Mouse (Mus musculus) liver, adult 2 months (tissue): Measurements from ENCODE around the gene Mrgpra1. TPM values are rescaled to one million over a fixed set of nuclear protein-coding genes. Genes with fewer than 3 reads are reported as not detected.
"Not testable (repeated sequence)": the region's sequence is repeated elsewhere in the genome, so short reads cannot be mapped to it uniquely, and the experiment has no call there.

Experiments
- DNase-seq: peaks from one replicate; pipeline ENCODE4 v3.0.0-alpha.2; 2011; ENCODE audit warnings: low read depth, low spot score; ENCODE audit errors: extremely low read depth
- H3K27ac ChIP-seq: fragments of 200-500 bp; replicated peaks from 2 replicates; pipeline ENCODE4 v1.5.1; 2012; ENCODE audit warnings: low read depth, mild to moderate bottlenecking, control low read depth, inconsistent platforms, low read length; ENCODE audit not compliant: insufficient read depth
- H3K27me3 ChIP-seq: fragments of 200-500 bp; 2 replicates; pipeline ENCODE4 v1.6.1; 2012; ENCODE audit warnings: mild to moderate bottlenecking, moderate library complexity, low read length, inconsistent platforms; ENCODE audit not compliant: control insufficient read depth, insufficient read depth
- H3K36me3 ChIP-seq: fragments of 200-500 bp; 2 replicates; pipeline ENCODE4 v1.6.1; 2012; ENCODE audit warnings: low read length, inconsistent platforms; ENCODE audit not compliant: control insufficient read depth, insufficient read depth
- H3K4me1 ChIP-seq: fragments of 200-500 bp; 2 replicates; pipeline ENCODE4 v1.6.1; 2011; ENCODE audit warnings: low read length; ENCODE audit not compliant: control insufficient read depth, insufficient read depth
- H3K4me3 ChIP-seq: fragments of 200-500 bp; 2 replicates; pipeline ENCODE4 v1.5.1; 2011; ENCODE audit warnings: low read depth, mild to moderate bottlenecking, control low read depth, low read length, moderate library complexity; ENCODE audit not compliant: insufficient read depth
- H3K79me2 ChIP-seq: fragments of 200-500 bp; 2 replicates; pipeline ENCODE4 v1.6.1; 2012; ENCODE audit warnings: inconsistent platforms, mild to moderate bottlenecking, low read length, moderate library complexity; ENCODE audit not compliant: control insufficient read depth, insufficient read depth
- H3K9ac ChIP-seq: fragments of 200-500 bp; 2 replicates; pipeline ENCODE4 v1.6.1; 2012; ENCODE audit warnings: low read depth, mild to moderate bottlenecking, control low read depth, inconsistent platforms, low read length
- CTCF ChIP-seq: fragments of 200-500 bp; IDR thresholded peaks from 2 replicates; pipeline ENCODE4 v1.5.1; 2011; ENCODE audit warnings: low read depth, low read length, control low read depth
- POLR2A ChIP-seq: fragments of 200-500 bp; IDR thresholded peaks from 2 replicates; pipeline ENCODE4 v1.6.1; 2011; ENCODE audit warnings: low read length, control low read depth; ENCODE audit not compliant: insufficient read depth; ENCODE audit errors: extremely low read depth
- WGBS: fragments of 180-500 bp; shearing (Covaris S2); methylation state at CpG from one replicate; pipeline ENCODE4 v1.1.7; 2018; 5-methylcytosine and 5-hydroxymethylcytosine counted together
- polyA plus RNA-seq: library from polyadenylated mRNA; depleted of rRNA; stranded (reverse); fragments of >200 nt; gene quantifications from 2 replicates; pipeline ENCODE4 v1.2.3, GENCODE M21; 2012; rRNA removed
- total RNA-seq: library from RNA; depleted of rRNA; stranded (reverse); fragments of >200 nt; gene quantifications from 2 replicates; pipeline ENCODE4 v1.2.3, GENCODE M21; 2014; rRNA removed

Gene Mrgpra1
- total RNA-seq (not detected in 2 replicates), polyA plus RNA-seq (not detected in 2 replicates)

DNA sequence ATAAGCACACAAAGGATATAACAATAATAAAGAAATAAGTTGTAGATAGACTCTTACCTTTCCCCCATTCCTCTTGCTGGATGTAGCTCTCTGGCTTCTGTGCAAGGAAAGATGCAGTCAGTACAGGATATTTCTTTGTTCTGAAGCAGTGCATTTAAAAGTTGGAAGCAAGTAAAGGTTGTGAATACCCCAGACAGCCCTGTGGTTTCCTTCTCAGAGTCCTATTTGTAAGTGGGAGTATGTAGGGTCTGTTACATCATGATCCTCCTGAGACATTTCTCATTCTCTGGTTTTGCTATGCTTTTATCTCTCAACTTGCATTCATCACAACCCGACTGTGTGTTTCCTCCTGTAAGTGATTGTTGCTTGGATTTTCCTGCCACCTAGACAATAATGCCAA, at the start of gene Mrgpra1:
Gene Mrgpra1, minus strand, starts transcription at position 101 of the 400 bp plus-strand sequence.
- TF ChIP-seq POLR2A (no peak), CTCF (no peak)
- Histone ChIP-seq H3K4me3 (no peak within 1 kb of the TSS), H3K27me3 (no peaks in the 10 kb centered on the region), H3K36me3 (no peaks in the 10 kb centered on the region), H3K79me2 (no peaks in the 10 kb centered on the region), H3K4me1 (no peaks in the 10 kb centered on the region), H3K27ac (no peak within 1 kb of the TSS), H3K9ac (no peak within 1 kb of the TSS)
- WGBS: 71% methylated on average over 1 of the region's 1 CpGs
- no peak for DNase-seq

- Histone ChIP-seq H3K79me2 (no peaks in the 10 kb centered on the region), H3K27ac (no peak overlapping the region), H3K27me3 (no peaks in the 10 kb centered on the region), H3K9ac (no peak overlapping the region), H3K36me3 (no peaks in the 10 kb centered on the region), H3K4me1 (no peaks in the 10 kb centered on the region), H3K4me3 (no peak overlapping the region)
- no peak for TF ChIP-seq CTCF
- no peak for TF ChIP-seq POLR2A
- no peak for DNase-seq
Measured at GRCm38 (mm10) chr7:47401125-47401524, 47.1 kb upstream of the Mrgpra1 start.

DNA sequence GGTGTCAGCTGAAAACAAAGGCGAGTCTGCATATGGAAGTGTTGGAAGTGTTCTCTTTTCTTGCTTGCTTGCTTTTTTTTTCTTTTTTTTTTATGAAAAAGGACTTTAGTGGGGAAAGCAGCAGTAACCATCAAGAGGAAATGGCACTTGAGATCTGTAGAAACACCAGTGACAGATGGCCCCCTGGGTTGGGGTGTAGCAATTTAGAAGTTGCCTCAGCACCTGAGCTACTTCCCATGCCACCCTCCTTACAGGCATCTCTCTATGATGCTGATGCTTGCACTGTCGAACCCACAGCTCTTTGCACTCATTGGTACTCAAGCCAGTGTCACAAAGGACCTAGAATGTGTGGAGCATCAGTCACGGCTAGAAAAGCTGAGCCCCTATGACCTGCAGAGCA, 5.6 kb downstream of the Mrgpra1 start:
- no peak for DNase-seq
- TF ChIP-seq CTCF (no peak), POLR2A (no peak)
- WGBS: 69% methylated on average over 3 of the region's 3 CpGs
- H3K27me3 ChIP-seq: no peaks in the 10 kb centered on the region
- H3K27ac ChIP-seq: no peak overlapping the region
- H3K9ac ChIP-seq: no peak overlapping the region
- no peaks in the 10 kb centered on the region for H3K79me2 ChIP-seq
- no peak overlapping the region for H3K4me3 ChIP-seq
- no peaks in the 10 kb centered on the region for H3K36me3 ChIP-seq
- H3K4me1 ChIP-seq: no peaks in the 10 kb centered on the region

DNA sequence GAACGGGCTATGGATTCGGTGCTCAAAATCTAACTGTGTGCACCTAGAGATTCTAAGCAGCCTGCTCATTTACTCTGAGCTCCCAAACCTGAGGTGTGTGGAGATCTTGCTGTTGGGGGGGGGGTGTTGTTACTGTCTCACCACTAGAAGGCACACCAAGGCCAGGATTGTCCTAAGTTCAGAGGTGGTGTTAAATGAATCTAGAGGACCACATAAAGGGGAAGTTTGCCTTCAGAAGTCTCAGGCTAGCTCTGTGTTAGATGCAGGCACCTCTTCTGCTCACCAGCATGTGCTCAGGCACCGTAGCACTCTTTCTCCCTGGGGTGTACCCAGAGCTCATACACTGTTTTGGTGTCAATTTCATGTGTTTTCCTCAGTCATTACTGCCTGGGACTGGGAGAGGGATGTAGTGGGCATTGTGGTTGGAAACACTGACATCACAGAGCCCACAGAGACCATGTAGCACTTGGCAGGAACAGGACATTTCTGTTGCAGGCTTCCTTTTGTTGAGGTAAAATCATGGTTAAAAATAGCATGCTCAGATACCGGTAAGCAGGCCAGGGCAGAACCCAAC, 8.0 kb downstream of the Mrgpra1 start:
- Histone ChIP-seq H3K4me3 (no peak overlapping the region), H3K27me3 (no peaks in the 10 kb centered on the region), H3K27ac (no peak overlapping the region), H3K36me3 (no peaks in the 10 kb centered on the region), H3K4me1 (no peaks in the 10 kb centered on the region), H3K79me2 (no peaks in the 10 kb centered on the region), H3K9ac (no peak overlapping the region)
- TF ChIP-seq CTCF (no peak), POLR2A (no peak)
- no peak for DNase-seq
- WGBS: 81% methylated on average over 4 of the region's 4 CpGs

DNA sequence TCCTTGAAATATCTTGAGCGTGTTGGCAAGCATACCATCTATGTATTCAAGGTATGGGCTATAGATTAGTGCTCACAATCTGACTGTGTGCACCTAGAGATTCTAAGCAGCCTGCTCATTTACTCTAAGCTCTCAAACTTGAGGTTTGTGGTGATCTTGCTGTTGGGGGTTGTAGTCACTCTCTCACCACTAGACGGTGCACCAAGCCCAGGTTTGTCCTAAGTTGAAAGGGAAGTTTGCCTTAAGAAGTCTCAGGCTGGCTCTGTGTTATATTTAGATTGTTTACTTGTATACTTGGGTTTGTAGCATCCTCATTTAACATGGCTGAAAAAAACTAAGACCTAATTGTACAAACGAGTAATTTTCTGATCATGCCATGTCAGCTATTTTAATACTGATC, 12.2 kb downstream of the Mrgpra1 start:
- 61% methylated on average over 3 of the region's 3 CpGs for WGBS
- DNase-seq, H3K79me2 ChIP-seq, H3K27me3 ChIP-seq, H3K9ac ChIP-seq, H3K4me1 ChIP-seq, H3K4me3 ChIP-seq, H3K36me3 ChIP-seq, H3K27ac ChIP-seq: not testable (repeated sequence)

DNA sequence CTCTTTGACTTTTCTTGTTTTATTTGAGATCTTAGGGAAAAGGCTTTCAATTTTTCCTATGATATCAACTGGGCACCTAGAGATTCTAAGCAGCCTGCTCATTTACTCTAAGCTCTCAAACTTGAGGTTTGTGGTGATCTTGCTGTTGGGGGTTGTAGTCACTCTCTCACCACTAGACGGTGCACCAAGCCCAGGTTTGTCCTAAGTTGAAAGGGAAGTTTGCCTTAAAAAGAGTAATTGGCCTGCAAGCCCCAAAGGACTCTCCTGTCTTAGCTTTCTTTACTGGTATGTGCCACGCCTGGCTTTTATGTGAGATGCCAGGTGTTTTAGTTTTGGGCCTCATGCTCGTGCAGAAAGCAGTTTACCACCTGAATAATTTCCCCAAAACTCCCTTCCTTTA, 12.7 kb downstream of the Mrgpra1 start:
- 48% methylated on average over 3 of the region's 3 CpGs for WGBS
- DNase-seq, H3K4me1 ChIP-seq, H3K4me3 ChIP-seq, H3K9ac ChIP-seq, H3K79me2 ChIP-seq, H3K36me3 ChIP-seq, H3K27me3 ChIP-seq, H3K27ac ChIP-seq: not testable (repeated sequence)
